Mouse (Mus musculus): ENCODE results near the gene Rassf1. TPM values are rescaled to one million over a fixed set of nuclear protein-coding genes. Genes with fewer than 3 reads are reported as not detected.

Gene Rassf1
- polyA plus RNA-seq, 1 experiment from 2014 or later, result 34.7 TPM

DNA sequence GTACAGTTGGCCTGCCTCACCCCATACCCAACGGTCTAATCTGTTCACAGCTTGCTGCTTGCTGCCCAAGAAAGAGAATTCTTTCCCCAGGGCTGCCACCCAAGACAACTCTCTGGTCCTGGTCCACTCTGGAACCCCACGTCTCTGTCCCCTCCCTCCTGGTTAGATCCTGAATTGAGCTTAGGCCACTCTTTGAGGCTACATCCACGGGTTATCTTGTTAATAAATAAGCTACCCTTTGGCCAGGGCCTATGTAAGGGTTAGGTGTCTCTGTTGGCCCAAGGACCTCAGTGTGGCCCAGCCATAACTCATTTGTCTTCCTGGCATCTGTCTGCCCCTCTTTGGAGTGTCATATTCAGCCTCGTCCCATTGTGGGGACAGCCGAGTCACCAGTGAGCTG lies 47.0 kb downstream of the Rassf1 start:
- Histone ChIP-seq H3K9ac (ENCODE audit: low read length) (no peak overlapping the region), H3K27me3 (replicated peaks; ENCODE audit: control insufficient read depth, insufficient read depth, low read length) (no peaks in the 10 kb centered on the region), H3K4me2 (ENCODE audit: low read length) (no peak overlapping the region), H3K4me3 (ENCODE audit: low read depth, low read length) (no peak overlapping the region), H3K4me1 (ENCODE audit: control insufficient read depth, insufficient read depth, low read length) (no peaks in the 10 kb centered on the region), H3K9me3 (replicated peaks; ENCODE audit: control insufficient read depth, low read length) (no peaks in the 10 kb centered on the region), H3K36me3 (ENCODE audit: control insufficient read depth, insufficient read depth, low read length) (peaks cover 13% of the 10 kb centered on the region; the same call in 1 of the 2 replicates), H3K27ac (ENCODE audit: low read depth, low read length) (no peak overlapping the region)
- 88% methylated on average over 5 of the region's 5 CpGs for WGBS
- ATAC-seq (no peak), DNase-seq (ENCODE audit: low spot score) (no peak)

DNA sequence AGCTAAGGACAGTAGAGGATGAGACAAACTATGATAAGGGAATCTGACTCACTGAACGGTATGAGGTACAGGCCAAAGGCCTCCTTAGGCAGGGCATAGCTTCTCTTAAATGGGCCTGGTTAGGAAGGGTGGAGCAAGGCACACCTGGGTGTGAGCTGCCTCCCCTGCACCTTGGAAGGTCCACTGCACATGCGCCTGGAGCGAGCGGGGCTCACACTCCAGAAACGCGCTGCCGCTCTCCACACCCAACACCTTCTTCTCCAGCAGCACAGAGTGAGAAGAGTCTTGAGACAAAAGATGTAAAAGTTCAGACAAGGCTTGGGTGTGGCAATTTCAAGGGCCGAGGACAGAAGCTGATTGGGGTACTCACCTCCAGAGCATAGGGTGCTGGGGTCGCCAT lies 48.1 kb downstream of the Rassf1 start:
- no peak overlapping the region for H3K4me3 ChIP-seq (ENCODE audit: low read depth, low read length)
- DNase-seq (ENCODE audit: low spot score) (no peak), ATAC-seq (no peak)
- H3K27me3 ChIP-seq (replicated peaks; ENCODE audit: control insufficient read depth, insufficient read depth, low read length), result no peaks in the 10 kb centered on the region
- 91% methylated on average over 9 of the region's 9 CpGs for WGBS
- H3K27ac ChIP-seq (ENCODE audit: low read depth, low read length), result no peak overlapping the region
- H3K9ac ChIP-seq (ENCODE audit: low read length), result no peak overlapping the region
- H3K36me3 ChIP-seq (ENCODE audit: control insufficient read depth, insufficient read depth, low read length), result peaks cover 3% of the 10 kb centered on the region; the same call in 1 of the 2 replicates
- no peaks in the 10 kb centered on the region for H3K4me1 ChIP-seq (ENCODE audit: control insufficient read depth, insufficient read depth, low read length)
- no peak overlapping the region for H3K4me2 ChIP-seq (ENCODE audit: low read length)
- no peaks in the 10 kb centered on the region for H3K9me3 ChIP-seq (replicated peaks; ENCODE audit: control insufficient read depth, low read length)

DNA sequence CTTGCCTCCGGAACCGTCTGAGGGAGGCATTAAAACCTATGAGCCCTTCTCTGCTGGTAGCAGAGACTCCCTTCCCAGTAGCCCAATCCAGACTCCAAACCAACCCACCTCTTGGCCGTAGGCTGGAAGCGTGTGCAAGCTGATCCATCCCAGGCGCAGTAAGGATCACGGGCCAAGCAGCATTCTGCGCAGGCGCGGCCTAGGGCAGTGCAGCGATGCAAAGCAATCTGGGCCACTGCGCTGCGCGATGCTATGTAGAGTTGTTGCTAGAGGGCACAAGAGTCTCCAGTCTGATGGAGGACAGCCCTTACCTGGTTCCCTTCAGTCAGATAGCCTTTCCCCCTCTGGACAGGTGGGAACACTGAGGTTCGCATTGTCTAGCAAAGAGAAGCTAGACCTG lies 48.5 kb downstream of the Rassf1 start:
- WGBS, result 79% methylated on average over 14 of the region's 14 CpGs
- DNase-seq (ENCODE audit: low spot score), result peak; percentile 36
- peaks cover 2% of the 10 kb centered on the region; the same call in 1 of the 2 replicates for H3K4me1 ChIP-seq (ENCODE audit: control insufficient read depth, insufficient read depth, low read length)

DNA sequence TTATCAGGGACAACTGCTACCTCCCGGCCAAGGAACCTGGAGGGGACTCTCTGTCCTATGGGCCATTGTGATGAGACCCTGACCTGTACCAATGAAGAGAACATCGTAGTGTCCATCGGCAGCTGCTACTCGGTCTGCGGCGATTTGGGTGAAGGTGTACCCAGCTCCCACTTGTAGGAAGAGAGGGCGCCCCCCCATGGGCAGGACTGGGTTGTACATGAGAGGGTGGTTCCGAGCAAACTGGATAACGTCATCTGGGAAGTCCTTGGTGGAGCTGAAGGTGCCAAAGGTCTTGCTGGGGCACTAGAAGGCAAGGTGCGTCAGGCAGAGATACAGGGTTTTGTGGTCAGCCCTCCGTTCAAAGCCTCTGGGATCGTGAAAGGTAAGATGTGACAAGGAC lies 49.4 kb downstream of the Rassf1 start:
- Histone ChIP-seq H3K4me3 (ENCODE audit: low read depth, low read length) (no peak overlapping the region), H3K9ac (ENCODE audit: low read length) (no peak overlapping the region), H3K4me2 (ENCODE audit: low read length) (no peak overlapping the region), H3K36me3 (ENCODE audit: control insufficient read depth, insufficient read depth, low read length) (no peaks in the 10 kb centered on the region), H3K9me3 (replicated peaks; ENCODE audit: control insufficient read depth, low read length) (no peaks in the 10 kb centered on the region), H3K27me3 (replicated peaks; ENCODE audit: control insufficient read depth, insufficient read depth, low read length) (no peaks in the 10 kb centered on the region), H3K27ac (ENCODE audit: low read depth, low read length) (no peak overlapping the region), H3K4me1 (ENCODE audit: control insufficient read depth, insufficient read depth, low read length) (peaks cover 3% of the 10 kb centered on the region; the same call in 1 of the 2 replicates)
- ATAC-seq (no peak), DNase-seq (ENCODE audit: low spot score) (no peak)
- WGBS, result 78% methylated on average over 12 of the region's 12 CpGs

More for the DNA sequence above, 48.5 kb downstream of the Rassf1 start:
- H3K4me3 ChIP-seq (ENCODE audit: low read depth, low read length), result no peak overlapping the region
- H3K27ac ChIP-seq (ENCODE audit: low read depth, low read length), result no peak overlapping the region
- H3K4me2 ChIP-seq (ENCODE audit: low read length), result no peak overlapping the region
- no peaks in the 10 kb centered on the region for H3K27me3 ChIP-seq (replicated peaks; ENCODE audit: control insufficient read depth, insufficient read depth, low read length)
- 0 out of 2 replicates have a peak, but pooled peaks cover 3% of the 10 kb centered on the region for H3K36me3 ChIP-seq (ENCODE audit: control insufficient read depth, insufficient read depth, low read length)
- no peak overlapping the region for H3K9ac ChIP-seq (ENCODE audit: low read length)
- H3K9me3 ChIP-seq (replicated peaks; ENCODE audit: control insufficient read depth, low read length), result no peaks in the 10 kb centered on the region
- no peak for ATAC-seq

DNA sequence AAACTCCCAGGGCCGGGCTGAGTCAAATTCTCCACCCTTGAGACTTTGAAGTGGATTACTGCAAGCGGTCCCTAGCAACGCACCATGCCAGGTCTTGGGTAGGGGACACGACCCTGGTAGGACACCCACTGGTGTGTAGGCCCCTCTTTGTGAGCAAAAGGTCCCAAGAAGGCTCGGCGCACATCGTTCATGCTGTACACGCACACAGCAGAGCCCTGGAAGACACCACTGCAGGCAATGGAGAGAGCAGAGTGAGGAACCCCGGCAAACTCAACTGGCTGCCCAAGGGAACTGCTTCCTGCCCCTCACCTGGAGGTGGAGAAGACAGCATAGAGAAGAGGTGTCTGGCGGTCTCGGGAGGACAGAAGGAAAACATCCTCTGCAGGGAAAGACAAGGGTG lies 49.9 kb downstream of the Rassf1 start:
- H3K9me3 ChIP-seq (replicated peaks; ENCODE audit: control insufficient read depth, low read length), result no peaks in the 10 kb centered on the region
- H3K4me3 ChIP-seq (ENCODE audit: low read depth, low read length), result no peak overlapping the region
- WGBS, result 87% methylated on average over 11 of the region's 11 CpGs

DNA sequence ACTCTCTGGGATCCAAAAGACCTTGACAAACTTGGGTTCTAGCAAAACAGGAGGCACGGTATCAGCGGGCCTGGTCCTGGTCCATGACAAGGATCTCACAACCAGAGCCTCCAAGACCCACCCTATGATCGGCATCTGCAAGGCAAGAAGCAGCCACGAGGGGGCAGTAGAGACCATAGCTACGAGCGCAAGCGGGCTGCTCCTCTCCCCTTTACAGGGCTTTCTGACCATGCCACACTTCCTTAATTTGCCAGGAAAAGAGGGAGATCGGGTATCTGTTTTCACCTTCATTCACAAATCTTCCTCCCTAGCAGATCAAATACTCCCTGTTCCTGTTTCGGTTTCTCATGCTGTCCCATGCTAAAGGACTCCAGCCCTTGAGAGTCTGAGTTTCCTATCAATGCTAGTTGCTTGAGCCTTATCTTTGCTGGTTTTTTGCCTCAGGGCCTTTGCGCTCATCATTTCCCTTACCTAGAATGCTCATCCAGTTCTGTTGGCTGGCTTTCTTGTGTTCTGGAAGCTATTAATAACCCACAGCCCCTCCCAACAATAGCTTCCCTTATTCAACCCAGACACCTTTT lies 50.8 kb downstream of the Rassf1 start:
- H3K36me3 ChIP-seq (ENCODE audit: control insufficient read depth, insufficient read depth, low read length), result no peaks in the 10 kb centered on the region
- 13% methylated on average over 10 of the region's 10 CpGs for WGBS
- H3K4me1 ChIP-seq (ENCODE audit: control insufficient read depth, insufficient read depth, low read length), result peaks cover 3% of the 10 kb centered on the region; the same call in 1 of the 2 replicates
- DNase-seq (ENCODE audit: low spot score), result peak; percentile 93
- no peak overlapping the region for H3K4me2 ChIP-seq (ENCODE audit: low read length)
- H3K4me3 ChIP-seq (ENCODE audit: low read depth, low read length), result no peak overlapping the region
- no peaks in the 10 kb centered on the region for H3K27me3 ChIP-seq (replicated peaks; ENCODE audit: control insufficient read depth, insufficient read depth, low read length)
- H3K9ac ChIP-seq (ENCODE audit: low read length), result 0 out of 2 replicates have a peak overlapping the region, but pooled peaks have one; percentile 3
- no peak overlapping the region for H3K27ac ChIP-seq (ENCODE audit: low read depth, low read length)
- ATAC-seq, result peak; percentile 86
- no peaks in the 10 kb centered on the region for H3K9me3 ChIP-seq (replicated peaks; ENCODE audit: control insufficient read depth, low read length)

More for the DNA sequence above, 49.9 kb downstream of the Rassf1 start:
- no peaks in the 10 kb centered on the region for H3K36me3 ChIP-seq (ENCODE audit: control insufficient read depth, insufficient read depth, low read length)
- H3K4me1 ChIP-seq (ENCODE audit: control insufficient read depth, insufficient read depth, low read length), result peaks cover 3% of the 10 kb centered on the region; the same call in 1 of the 2 replicates
- no peak overlapping the region for H3K4me2 ChIP-seq (ENCODE audit: low read length)
- no peak for ATAC-seq
- H3K9ac ChIP-seq (ENCODE audit: low read length), result no peak overlapping the region
- no peaks in the 10 kb centered on the region for H3K27me3 ChIP-seq (replicated peaks; ENCODE audit: control insufficient read depth, insufficient read depth, low read length)
- no peak overlapping the region for H3K27ac ChIP-seq (ENCODE audit: low read depth, low read length)
- DNase-seq (ENCODE audit: low spot score), result no peak

DNA sequence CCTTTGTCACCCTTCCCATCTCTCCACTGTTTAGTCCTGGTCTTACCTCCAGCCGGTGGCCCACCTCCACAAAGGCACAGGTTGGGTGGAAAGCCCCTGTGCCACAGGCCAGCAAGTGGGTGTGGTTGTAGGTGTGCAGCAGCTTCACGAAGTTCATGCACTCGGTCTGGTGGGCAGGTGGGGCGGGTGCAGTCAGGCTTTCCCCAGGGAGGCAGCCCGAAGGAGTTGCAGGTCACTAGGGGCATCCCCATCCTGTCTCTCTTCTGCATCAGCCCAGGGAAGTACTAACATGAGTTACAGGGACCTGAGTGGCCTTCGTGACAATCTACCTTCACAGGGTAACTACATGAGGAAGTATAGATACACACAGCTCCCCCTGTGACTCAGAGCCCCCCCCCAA lies 51.9 kb downstream of the Rassf1 start:
- H3K4me1 ChIP-seq (ENCODE audit: control insufficient read depth, insufficient read depth, low read length), result peaks cover 3% of the 10 kb centered on the region; the same call in 1 of the 2 replicates
- no peaks in the 10 kb centered on the region for H3K27me3 ChIP-seq (replicated peaks; ENCODE audit: control insufficient read depth, insufficient read depth, low read length)
- H3K27ac ChIP-seq (ENCODE audit: low read depth, low read length), result no peak overlapping the region
- H3K36me3 ChIP-seq (ENCODE audit: control insufficient read depth, insufficient read depth, low read length), result no peaks in the 10 kb centered on the region
- ATAC-seq, result no peak
- WGBS, result 83% methylated on average over 6 of the region's 6 CpGs
- H3K9ac ChIP-seq (ENCODE audit: low read length), result no peak overlapping the region
- DNase-seq (ENCODE audit: low spot score), result no peak
- H3K9me3 ChIP-seq (replicated peaks; ENCODE audit: control insufficient read depth, low read length), result no peaks in the 10 kb centered on the region
- no peak overlapping the region for H3K4me3 ChIP-seq (ENCODE audit: low read depth, low read length)
- no peak overlapping the region for H3K4me2 ChIP-seq (ENCODE audit: low read length)

DNA sequence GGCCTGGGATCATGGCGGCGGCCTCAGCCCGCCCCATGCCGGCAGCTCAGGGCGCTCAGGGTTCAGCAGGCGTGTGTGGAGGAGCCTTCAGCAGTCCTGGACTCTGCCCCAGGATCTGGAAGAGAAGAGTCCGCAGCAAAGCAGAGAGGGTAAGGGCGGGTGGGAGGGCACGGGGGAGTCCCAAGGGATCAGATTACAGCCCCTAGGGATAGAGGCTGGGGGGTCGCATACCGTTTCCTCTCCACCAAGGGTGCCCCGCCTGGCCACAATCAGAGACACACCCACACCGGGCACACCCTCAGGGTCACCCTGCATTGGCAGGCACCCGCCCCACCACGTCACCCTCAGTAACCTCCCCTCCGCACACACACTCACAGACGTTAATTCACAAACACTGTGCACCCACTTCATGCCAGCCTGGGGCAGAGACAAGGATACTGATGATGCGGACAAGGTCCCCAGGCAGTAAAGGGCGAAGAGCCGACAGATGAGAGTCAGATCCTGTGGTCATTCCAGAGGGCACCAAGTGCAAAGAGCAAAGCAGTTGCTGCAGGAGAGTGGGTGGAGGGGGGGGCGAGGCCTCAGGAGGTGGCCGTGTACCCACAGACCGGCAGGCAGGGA lies 53.8 kb downstream of the Rassf1 start:
- WGBS, result 47% methylated on average over 23 of the region's 23 CpGs
- no peak overlapping the region for H3K27ac ChIP-seq (ENCODE audit: low read depth, low read length)
- DNase-seq (ENCODE audit: low spot score) (no peak), ATAC-seq (no peak)
- H3K4me3 ChIP-seq (ENCODE audit: low read depth, low read length), result no peak overlapping the region
- 0 out of 2 replicates have a peak overlapping the region, but pooled peaks have one; percentile 29 for H3K9ac ChIP-seq (ENCODE audit: low read length)
- H3K9me3 ChIP-seq (replicated peaks; ENCODE audit: control insufficient read depth, low read length), result no peaks in the 10 kb centered on the region
- H3K4me2 ChIP-seq (ENCODE audit: low read length), result no peak overlapping the region
- H3K27me3 ChIP-seq (replicated peaks; ENCODE audit: control insufficient read depth, insufficient read depth, low read length), result no peaks in the 10 kb centered on the region
- H3K4me1 ChIP-seq (ENCODE audit: control insufficient read depth, insufficient read depth, low read length), result peaks cover 5% of the 10 kb centered on the region; the same call in 1 of the 2 replicates
- H3K36me3 ChIP-seq (ENCODE audit: control insufficient read depth, insufficient read depth, low read length), result no peaks in the 10 kb centered on the region

DNA sequence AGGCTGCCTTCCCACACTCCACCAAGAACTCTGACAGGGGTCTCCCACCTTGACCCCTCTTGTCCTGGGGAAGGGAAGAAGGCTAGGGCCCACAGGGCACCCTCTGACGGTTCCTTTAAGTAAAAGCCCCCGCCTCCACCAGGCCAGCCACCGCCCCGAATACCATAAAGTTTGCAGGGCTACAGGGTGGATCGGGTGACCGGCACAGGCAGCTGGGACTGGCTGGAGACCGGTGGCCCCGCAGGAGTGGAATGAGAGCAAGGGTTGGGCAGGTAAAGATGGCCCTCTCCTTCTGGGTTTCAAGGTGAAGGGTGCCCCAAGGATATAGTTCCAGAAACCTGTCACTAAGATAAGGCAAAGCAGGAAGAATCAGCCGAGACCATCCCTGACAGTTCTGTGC lies 55.2 kb downstream of the Rassf1 start:
- Histone ChIP-seq H3K36me3 (ENCODE audit: control insufficient read depth, insufficient read depth, low read length) (no peaks in the 10 kb centered on the region), H3K4me3 (ENCODE audit: low read depth, low read length) (no peak overlapping the region), H3K27ac (ENCODE audit: low read depth, low read length) (no peak overlapping the region), H3K4me1 (ENCODE audit: control insufficient read depth, insufficient read depth, low read length) (peaks cover 9% of the 10 kb centered on the region), H3K9me3 (replicated peaks; ENCODE audit: control insufficient read depth, low read length) (no peaks in the 10 kb centered on the region), H3K9ac (ENCODE audit: low read length) (no peak overlapping the region), H3K4me2 (ENCODE audit: low read length) (no peak overlapping the region), H3K27me3 (replicated peaks; ENCODE audit: control insufficient read depth, insufficient read depth, low read length) (no peaks in the 10 kb centered on the region)
- DNase-seq (ENCODE audit: low spot score), result no peak
- no peak for ATAC-seq
- WGBS, result 29% methylated on average over 9 of the region's 9 CpGs

Measured in forebrain, embryonic 14.5 days (tissue).